Mouse (Mus musculus) lung, embryonic 15.5 days (tissue): ENCODE measurements at regions not wholly inside any gene's neighbourhood (a gene's known extent, or its start where the extent isn't known, plus 50 kb on each side); places are given as distances from the start of the nearest gene placed in this dataset.

ENCODE experiments used
- ATAC-seq: fragments of 200-750 bp; cut with Nextera tagmentation; 2 replicates; pipeline ENCODE4 v1.8.0; 2017; ENCODE audit warnings: moderate number of reproducible peaks, borderline replicate concordance; ENCODE audit not compliant: low FRiP score, low TSS enrichment; ENCODE audit errors: extremely low read depth
- H3K27ac ChIP-seq: fragments of 300-500 bp; sonication (generic); 2 replicates; pipeline ENCODE4 v1.5.1; 2015; ENCODE audit warnings: moderate library complexity, mild to moderate bottlenecking, inconsistent platforms
- H3K27me3 ChIP-seq: fragments of 300-500 bp; sonication (generic); 2 replicates; pipeline ENCODE4 v1.6.1; 2015; ENCODE audit warnings: inconsistent platforms
- H3K36me3 ChIP-seq: fragments of 300-500 bp; sonication (generic); 2 replicates; pipeline ENCODE4 v1.6.1; 2015; ENCODE audit warnings: inconsistent platforms
- H3K4me1 ChIP-seq: fragments of 300-500 bp; sonication (generic); 2 replicates; pipeline ENCODE4 v1.6.1; 2015; ENCODE audit warnings: inconsistent platforms
- H3K4me2 ChIP-seq: fragments of 300-500 bp; sonication (generic); 2 replicates; pipeline ENCODE4 v1.6.1; 2015; ENCODE audit warnings: inconsistent platforms, mild to moderate bottlenecking, moderate library complexity
- H3K4me3 ChIP-seq: fragments of 300-500 bp; sonication (generic); 2 replicates; pipeline ENCODE4 v1.5.1; 2015; ENCODE audit warnings: mild to moderate bottlenecking, inconsistent platforms
- H3K9ac ChIP-seq: fragments of 300-500 bp; sonication (generic); 2 replicates; pipeline ENCODE4 v1.6.1; 2015; ENCODE audit warnings: inconsistent platforms
- H3K9me3 ChIP-seq: fragments of 300-500 bp; sonication (generic); 2 replicates; pipeline ENCODE4 v1.6.1; 2016; ENCODE audit warnings: inconsistent platforms
- WGBS: fragments of 180-500 bp; shearing (Covaris S2); methylation state at CpG from one replicate; pipeline ENCODE4 v1.1.7; 2015; 5-methylcytosine and 5-hydroxymethylcytosine counted together

DNA sequence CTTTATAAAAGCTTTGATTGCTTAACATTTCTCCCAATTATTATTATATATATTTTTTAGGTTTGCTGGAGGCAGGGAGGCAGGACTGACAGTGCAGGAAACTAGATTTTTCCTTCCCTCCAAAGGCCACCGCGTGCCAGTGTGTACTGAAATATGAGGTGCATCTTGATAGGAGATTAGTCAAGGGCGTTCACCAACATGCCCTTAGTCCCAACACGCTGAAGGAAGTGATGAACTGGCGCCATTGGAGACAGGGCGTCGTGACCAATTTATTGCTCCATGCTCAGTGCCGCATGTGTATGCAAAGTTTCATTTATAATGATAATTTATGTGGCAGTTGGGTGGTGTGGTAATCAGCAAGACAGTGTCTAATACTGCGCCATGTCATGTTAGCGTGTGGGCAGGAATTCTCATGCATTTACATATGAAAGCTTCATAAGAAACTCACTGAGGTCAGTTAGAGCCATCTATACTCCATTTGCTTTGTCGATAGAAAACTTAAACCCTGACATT lies 66.2 kb downstream of the Isl1 start:
- no peak overlapping the region for H3K27ac ChIP-seq
- no peak overlapping the region for H3K9ac ChIP-seq
- H3K4me3 ChIP-seq = no peak overlapping the region
- no peaks in the 10 kb centered on the region for H3K27me3 ChIP-seq
- no peaks in the 10 kb centered on the region for H3K4me1 ChIP-seq
- WGBS = 57% methylated on average over 11 of the region's 11 CpGs
- H3K36me3 ChIP-seq = no peaks in the 10 kb centered on the region
- H3K9me3 ChIP-seq = no peaks in the 10 kb centered on the region
- ATAC-seq = no peak
- no peak overlapping the region for H3K4me2 ChIP-seq

- H3K4me1 ChIP-seq = no peaks in the 10 kb centered on the region
- H3K27me3 ChIP-seq = no peaks in the 10 kb centered on the region
- 35% methylated on average over 3 of the region's 3 CpGs for WGBS
- no peak overlapping the region for H3K4me2 ChIP-seq
- no peak overlapping the region for H3K4me3 ChIP-seq
- no peaks in the 10 kb centered on the region for H3K9me3 ChIP-seq
- ATAC-seq = no peak
- no peak overlapping the region for H3K9ac ChIP-seq
- H3K27ac ChIP-seq = no peak overlapping the region
- no peaks in the 10 kb centered on the region for H3K36me3 ChIP-seq
These were observed 94.4 kb downstream of the Isl1 start for GRCm38 (mm10) chr13:116215101-116215500.

GRCm38 (mm10) chr13:116213843-116214829 lies 95.4 kb downstream of the Isl1 start:
- ATAC-seq = peak; percentile 81
- no peak overlapping the region; the same call in 1 of the 2 replicates for H3K4me2 ChIP-seq
- no peak overlapping the region for H3K4me3 ChIP-seq
- H3K9me3 ChIP-seq = no peaks in the 10 kb centered on the region
- H3K4me1 ChIP-seq = no peaks in the 10 kb centered on the region
- no peak overlapping the region for H3K27ac ChIP-seq
- no peak overlapping the region for H3K9ac ChIP-seq
- 32% methylated on average over 6 of the region's 6 CpGs for WGBS
- no peaks in the 10 kb centered on the region for H3K36me3 ChIP-seq
- no peaks in the 10 kb centered on the region for H3K27me3 ChIP-seq

- 3% methylated on average over 11 of the region's 11 CpGs for WGBS
- H3K4me1 ChIP-seq = no peaks in the 10 kb centered on the region
- no peak overlapping the region for H3K9ac ChIP-seq
- H3K4me3 ChIP-seq = peak overlapping the region; percentile 24
- H3K27me3 ChIP-seq = no peaks in the 10 kb centered on the region
- no peak overlapping the region for H3K27ac ChIP-seq
- no peaks in the 10 kb centered on the region for H3K9me3 ChIP-seq
- peak; percentile 83; the same call in 1 of the 2 replicates for ATAC-seq
- no peaks in the 10 kb centered on the region for H3K36me3 ChIP-seq
- H3K4me2 ChIP-seq = peak overlapping the region; percentile 44
These were observed 108.1 kb downstream of the Isl1 start for GRCm38 (mm10) chr13:116201177-116201920.

DNA sequence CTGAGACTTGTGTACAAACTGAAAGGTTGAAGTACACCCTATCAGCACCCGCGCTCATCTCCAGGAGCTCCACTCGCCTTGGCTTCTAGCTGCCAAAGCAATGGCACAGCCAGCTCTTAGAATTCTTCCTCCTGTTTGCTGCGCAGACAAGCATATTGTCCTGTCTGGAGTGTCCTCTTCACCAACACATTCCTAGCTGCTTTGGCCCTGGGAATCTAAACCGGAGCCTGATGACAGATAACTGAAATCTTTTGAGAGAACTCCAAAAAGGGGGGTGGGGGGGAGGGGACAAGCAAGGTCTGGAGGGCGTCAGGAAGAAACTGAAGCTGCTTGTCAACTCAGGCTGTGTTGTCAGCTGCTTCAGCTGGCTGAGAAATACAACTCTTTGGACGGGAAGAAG lies 122.4 kb downstream of the Isl1 start:
- Histone ChIP-seq H3K4me3 (no peak overlapping the region), H3K9me3 (no peaks in the 10 kb centered on the region), H3K27ac (no peak overlapping the region), H3K4me2 (peak overlapping the region; percentile 29), H3K27me3 (no peaks in the 10 kb centered on the region), H3K4me1 (0 out of 2 replicates have a peak, but pooled peaks cover 7% of the 10 kb centered on the region), H3K36me3 (no peaks in the 10 kb centered on the region), H3K9ac (no peak overlapping the region)
- WGBS = 20% methylated on average over 7 of the region's 7 CpGs
- ATAC-seq = peak; percentile 70; the same call in 1 of the 2 replicates

DNA sequence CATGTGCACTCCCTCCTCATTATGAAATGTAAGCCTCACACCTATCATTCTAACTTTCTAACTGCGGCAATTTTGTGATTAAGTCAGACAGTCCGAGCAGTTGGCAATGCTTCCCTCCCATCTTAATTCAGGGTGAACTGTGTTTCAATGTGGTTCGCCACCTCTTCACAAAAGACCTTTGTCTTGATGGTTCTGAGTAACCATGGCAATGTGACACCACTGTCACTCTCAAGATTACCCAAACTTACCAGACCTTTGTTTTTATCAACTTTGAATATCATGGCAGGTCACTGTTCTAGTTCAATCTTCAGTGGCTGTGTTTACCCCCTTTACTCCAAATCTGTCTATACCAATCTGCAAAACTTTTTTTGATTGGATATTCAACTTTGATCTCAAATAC lies 131.7 kb downstream of the Isl1 start:
- Histone ChIP-seq H3K4me2 (no peak overlapping the region), H3K27me3 (no peaks in the 10 kb centered on the region), H3K27ac (no peak overlapping the region), H3K9ac (no peak overlapping the region), H3K36me3 (no peaks in the 10 kb centered on the region), H3K4me3 (no peak overlapping the region), H3K4me1 (no peaks in the 10 kb centered on the region), H3K9me3 (no peaks in the 10 kb centered on the region)
- no peak for ATAC-seq
- 86% methylated on average over 3 of the region's 3 CpGs for WGBS

GRCm38 (mm10) chr13:116174976-116175375 lies 134.5 kb downstream of the Isl1 start:
- no peaks in the 10 kb centered on the region for H3K36me3 ChIP-seq
- WGBS = 22% methylated on average over 3 of the region's 3 CpGs

GRCm38 (mm10) chr13:116173866-116174265 lies 135.6 kb downstream of the Isl1 start:
- H3K4me3 ChIP-seq = no peak overlapping the region
- 55% methylated on average over 2 of the region's 2 CpGs for WGBS
- no peak overlapping the region for H3K4me2 ChIP-seq
- no peaks in the 10 kb centered on the region for H3K4me1 ChIP-seq
- no peak overlapping the region for H3K9ac ChIP-seq
- no peak overlapping the region for H3K27ac ChIP-seq
- no peaks in the 10 kb centered on the region for H3K27me3 ChIP-seq
- no peaks in the 10 kb centered on the region for H3K36me3 ChIP-seq
- ATAC-seq = no peak
- no peaks in the 10 kb centered on the region for H3K9me3 ChIP-seq

More at GRCm38 (mm10) chr13:116174976-116175375, 134.5 kb downstream of the Isl1 start:
- no peaks in the 10 kb centered on the region for H3K4me1 ChIP-seq
- no peaks in the 10 kb centered on the region for H3K9me3 ChIP-seq
- H3K4me2 ChIP-seq = no peak overlapping the region
- H3K4me3 ChIP-seq = no peak overlapping the region
- no peak overlapping the region for H3K9ac ChIP-seq
- ATAC-seq = no peak
- H3K27me3 ChIP-seq = no peaks in the 10 kb centered on the region
- no peak overlapping the region for H3K27ac ChIP-seq

GRCm38 (mm10) chr13:116143022-116143421 lies 166.5 kb downstream of the Isl1 start:
- Histone ChIP-seq H3K36me3 (no peaks in the 10 kb centered on the region), H3K27me3 (no peaks in the 10 kb centered on the region), H3K4me1 (no peaks in the 10 kb centered on the region), H3K4me3 (no peak overlapping the region), H3K9me3 (no peaks in the 10 kb centered on the region), H3K27ac (no peak overlapping the region), H3K4me2 (no peak overlapping the region), H3K9ac (no peak overlapping the region)
- 54% methylated on average over 5 of the region's 5 CpGs for WGBS
- ATAC-seq = no peak

GRCm38 (mm10) chr13:116118664-116119063 lies 190.8 kb downstream of the Isl1 start:
- Histone ChIP-seq H3K4me1 (no peaks in the 10 kb centered on the region), H3K27me3 (no peaks in the 10 kb centered on the region), H3K27ac (no peak overlapping the region), H3K9me3 (no peaks in the 10 kb centered on the region), H3K4me2 (no peak overlapping the region), H3K9ac (no peak overlapping the region), H3K4me3 (no peak overlapping the region), H3K36me3 (no peaks in the 10 kb centered on the region)
- WGBS = 79% methylated on average over 1 of the region's 1 CpGs
- no peak for ATAC-seq

- H3K9me3 ChIP-seq = no peaks in the 10 kb centered on the region
- no peak overlapping the region for H3K4me2 ChIP-seq
- no peak overlapping the region for H3K27ac ChIP-seq
- no peak overlapping the region for H3K9ac ChIP-seq
- no peaks in the 10 kb centered on the region for H3K36me3 ChIP-seq
- no peaks in the 10 kb centered on the region for H3K27me3 ChIP-seq
- no peaks in the 10 kb centered on the region for H3K4me1 ChIP-seq
- 82% methylated on average over 7 of the region's 7 CpGs for WGBS
- ATAC-seq = no peak
- H3K4me3 ChIP-seq = no peak overlapping the region
These were observed 198.3 kb downstream of the Isl1 start for GRCm38 (mm10) chr13:116111032-116111808.
